Mouse (Mus musculus): ENCODE measurements around the gene Hist2h3b.

DNA sequence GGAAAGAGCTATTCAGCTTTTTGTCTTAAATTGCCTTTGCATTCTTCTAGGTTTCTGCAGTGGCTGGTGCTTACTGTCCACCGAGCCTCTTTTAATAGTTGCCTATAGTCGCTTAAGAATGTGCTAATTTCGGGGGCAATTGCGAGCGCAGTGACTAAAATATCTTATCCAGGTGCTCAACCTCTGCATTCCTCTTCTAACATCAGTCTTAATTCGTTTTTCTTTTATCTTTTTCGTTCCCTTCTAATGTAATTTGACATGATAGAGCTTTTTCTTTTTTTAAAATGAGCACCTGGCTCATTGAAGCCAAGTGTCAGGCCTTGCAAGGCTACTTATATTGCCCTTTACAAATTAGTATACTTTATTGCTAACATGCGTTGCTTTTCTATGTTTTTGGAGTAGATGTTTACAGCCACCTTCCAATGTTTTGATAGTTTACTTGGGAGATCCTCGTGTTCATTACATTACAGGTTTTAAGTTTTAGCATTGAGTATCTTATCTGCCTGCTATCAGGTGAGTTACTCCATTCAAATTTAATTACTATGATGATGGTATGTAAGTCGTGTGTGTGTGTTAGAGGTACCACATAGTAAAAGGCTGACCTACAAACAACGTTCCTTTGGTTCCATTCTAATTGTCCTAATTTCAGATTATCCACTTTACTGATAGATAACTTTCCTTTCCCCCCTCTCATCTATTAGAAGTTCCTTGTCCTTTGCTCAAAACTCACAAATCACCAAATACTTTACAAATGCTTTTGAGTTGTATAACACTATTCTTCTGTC is 20.9 kb upstream of the Hist2h3b start:
- no peak for TF ChIP-seq POLR2A (IDR thresholded peaks at IDR 0.05; ENCODE audit: control insufficient read depth, extremely low read depth, insufficient read depth, low read length, poor library complexity)
- TF ChIP-seq CTCF (IDR thresholded peaks at IDR 0.05; ENCODE audit: borderline replicate concordance, control insufficient read depth, extremely low read depth, insufficient read depth, low read length, poor library complexity) = no peak

Data from thymus, adult 2 months (tissue).